Mouse (Mus musculus) kidney, adult 2 months (tissue): ENCODE measurements around the gene Eogt.

Source experiments
- CTCF ChIP-seq: fragments of 200-500 bp; conservative IDR thresholded peaks from 2 replicates; pipeline ENCODE4 v1.5.1; 2011; ENCODE audit warnings: low read depth, mild to moderate bottlenecking, control low read depth, low read length, moderate library complexity, mixed read lengths; ENCODE audit not compliant: insufficient read depth, insufficient read length
- POLR2A ChIP-seq: fragments of 200-500 bp; IDR thresholded peaks from one replicate; pipeline ENCODE4 v1.6.1; 2011; ENCODE audit warnings: low read depth, low read length, control low read depth

DNA sequence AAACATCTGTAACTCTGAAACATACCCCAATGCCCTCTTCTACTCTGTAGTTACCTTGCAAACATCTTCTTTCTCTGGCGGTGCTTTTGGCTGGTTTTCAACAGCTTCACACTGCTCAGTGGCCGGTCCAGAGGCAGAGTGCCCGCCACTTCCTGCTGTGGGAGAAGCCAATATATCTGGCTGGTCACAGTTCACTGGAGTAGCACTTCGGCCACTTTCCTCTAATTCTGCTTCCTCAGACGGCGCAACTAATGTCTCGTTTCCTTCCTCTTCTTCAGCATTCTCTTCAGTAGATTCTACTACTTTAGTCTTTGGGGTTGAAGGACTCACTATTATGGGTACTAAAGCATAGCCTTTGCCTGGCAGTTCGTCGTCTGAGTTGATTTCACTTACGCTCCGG, 26.7 kb upstream of the Eogt start:
- no peak for TF ChIP-seq CTCF
- no peak for TF ChIP-seq POLR2A
